7 mouse cellular contexts compared by ENCODE assay signal in the genomic region with DNA sequence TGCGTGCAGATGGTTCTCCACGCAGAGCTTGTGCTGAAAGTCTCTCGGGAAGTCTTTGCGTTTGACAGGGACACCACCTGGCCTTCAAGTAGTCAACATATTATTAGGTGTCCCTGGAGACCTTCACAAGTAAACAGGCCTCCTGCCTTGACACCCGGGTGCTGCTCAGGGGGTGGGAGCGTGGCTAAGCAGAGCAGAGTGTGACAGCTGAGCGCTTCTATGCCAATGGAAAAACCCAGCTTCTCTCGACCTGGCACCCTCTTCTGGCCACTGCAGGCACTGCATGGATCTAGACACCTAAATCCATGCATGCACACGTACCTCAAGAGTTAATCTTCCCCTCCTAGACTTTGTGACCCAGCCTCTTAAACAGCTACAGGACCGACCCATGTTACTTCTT.
DNase-seq lines count a peak whose midpoint lies in the region; ATAC-seq and TF ChIP-seq lines count a peak whose summit lies in the region.

No protein-coding gene starts in this region.

- H3K4me3 ChIP-seq in cortical plate, adult 2 months (ENCODE audit: insufficient read depth, low read length) = no peak overlapping the region

- TF ChIP-seq POLR2A in cortical plate, adult 2 months (IDR thresholded peaks at IDR 0.05; ENCODE audit: extremely low read depth, insufficient read depth, low read length) = no peak

- intact Hi-C loops in gastrocnemius, postnatal 14 days (cut with DNase I; ENCODE audit: low total_unique reads) = loop anchor here (5.0 to 10.0 kb wide), 3 partner anchors 164 to 367 kb away; no protein-coding TSS in a partner anchor
- intact Hi-C loops in left cerebral cortex, postnatal 10 days (cut with DNase I) = loop anchor here (5.0 kb wide), 3 partner anchors 167 to 367 kb away; no protein-coding TSS in a partner anchor

- H3K4me1 ChIP-seq in cortical plate, adult 2 months (ENCODE audit: control insufficient read depth, insufficient read depth, low read length) = no peaks in the 10 kb centered on the region; the same call in 1 of the 2 replicates

- TF ChIP-seq CTCF in cortical plate, adult 2 months (IDR thresholded peaks at IDR 0.05; ENCODE audit: extremely low read depth, insufficient read depth, low read length) = peak; percentile 89

- peak; percentile 74 to 77 for DNase-seq in adrenal gland, adult 18-20 months (ENCODE audit: low spot score in 2 of 2)
- peak; percentile 72 for DNase-seq in gastrocnemius, postnatal 14 days
- peak; percentile 66 to 78 for DNase-seq in left cerebral cortex, postnatal 10 days (ENCODE audit: extremely low spot score in 1 of 2, low spot score in 2 of 2)
- peak; percentile 75 for DNase-seq in mesoderm, embryonic 11.5 days (ENCODE audit: low read depth, low spot score)
- DNase-seq in right cerebral cortex, postnatal 36 days (ENCODE audit: low spot score in 2 of 2) = peak; percentile 74 to 80

- H3K27ac ChIP-seq in cortical plate, adult 2 months (ENCODE audit: insufficient read depth, low read length) = no peak overlapping the region

- ATAC-seq in inflammation-experienced regulatory T-cells, adult 6 months = peak; percentile 67
